Mouse (Mus musculus) hindbrain, postnatal 0 days (tissue): Measurements from ENCODE around the gene Gm45713. TPM values are rescaled to one million over a fixed set of nuclear protein-coding genes. Genes with fewer than 3 reads are reported as not detected.

ENCODE experiments used
- ATAC-seq: fragments of 200-750 bp; cut with Nextera tagmentation; 2 replicates; pipeline ENCODE4 v1.8.0; 2017; ENCODE audit warnings: mild to moderate bottlenecking, moderate TSS enrichment, moderate library complexity
- DNase-seq: peaks from one replicate; pipeline ENCODE4 v3.0.0-alpha.2; 2015; ENCODE audit warnings: low spot score
- H3K27ac ChIP-seq: fragments of 300-500 bp; sonication (generic); 2 replicates; pipeline ENCODE4 v1.5.1; 2014; ENCODE audit warnings: mild to moderate bottlenecking
- H3K27me3 ChIP-seq: fragments of 300-500 bp; sonication (generic); 2 replicates; pipeline ENCODE4 v1.6.1; 2014; ENCODE audit warnings: low read length, mixed read lengths; ENCODE audit not compliant: insufficient read depth
- H3K36me3 ChIP-seq: fragments of 300-500 bp; sonication (generic); 2 replicates; pipeline ENCODE4 v1.6.1; 2014; ENCODE audit warnings: low read length, mixed read lengths; ENCODE audit not compliant: insufficient read depth
- H3K4me1 ChIP-seq: fragments of 300-500 bp; sonication (generic); 2 replicates; pipeline ENCODE4 v1.6.1; 2014; ENCODE audit warnings: antibody characterized with exemption, low read length, mixed read lengths; ENCODE audit not compliant: insufficient read depth
- H3K4me2 ChIP-seq: fragments of 300-500 bp; sonication (generic); 2 replicates; pipeline ENCODE4 v1.6.1; 2014; ENCODE audit warnings: low read depth, mild to moderate bottlenecking, low read length, moderate library complexity, mixed read lengths
- H3K4me3 ChIP-seq: fragments of 300-500 bp; sonication (generic); 2 replicates; pipeline ENCODE4 v1.5.1; 2014; ENCODE audit warnings: low read length
- H3K9ac ChIP-seq: fragments of 300-500 bp; sonication (generic); replicated peaks from 2 replicates; pipeline ENCODE4 v1.6.1; 2014; ENCODE audit warnings: mild to moderate bottlenecking, low read length, moderate library complexity, mixed read lengths
- H3K9me3 ChIP-seq: fragments of 300-500 bp; sonication (generic); 2 replicates; pipeline ENCODE4 v1.6.1; 2016; ENCODE audit warnings: low read length, mixed read lengths
- CTCF ChIP-seq: IDR thresholded peaks from 2 replicates; pipeline ENCODE4 v1.5.1; 2016; ENCODE audit warnings: antibody characterized with exemption, control low read depth, low read depth
- WGBS: fragments of 180-500 bp; shearing (Covaris S2); extraction: QIAGEN DNeasy Blood & Tissue Kit; methylation state at CpG from one replicate; pipeline ENCODE4 v1.1.7; 2014; 5-methylcytosine and 5-hydroxymethylcytosine counted together
- polyA plus RNA-seq: library from polyadenylated mRNA; unstranded; fragments of >200 nt; fragmentation: Nextera tagmentation; extraction: Ambion mirVana; gene quantifications from 2 replicates; pipeline ENCODE4 v1.2.1, GENCODE M21; 2015
- total RNA-seq: library from RNA; depleted of rRNA; stranded (reverse); fragments of >200 nt; gene quantifications from 2 replicates; pipeline ENCODE4 v1.2.3, GENCODE M21; 2014; rRNA removed

The Gm45713 gene
- not detected in 2 replicates for total RNA-seq
- 0.15 TPM in 1 of 2 replicates, not detected in the other for polyA plus RNA-seq

GRCm38 (mm10) chr7:45135993-45136567 is at the start of gene Gm45713, which contains the start of gene Flt3l:
TSS of gene Gm45713 (minus strand) at chr7:45136231.
TSS of gene Flt3l (minus strand) at chr7:45136432.
- DNase-seq (peak; percentile 91), ATAC-seq (peak; percentile 85)
- Histone ChIP-seq H3K27ac (no peak within 1 kb of the TSS), H3K9me3 (no peaks in the 10 kb centered on the region), H3K9ac (peak within 1 kb of the TSS; percentile 51), H3K27me3 (no peaks in the 10 kb centered on the region), H3K4me3 (peak within 1 kb of the TSS; percentile 46), H3K4me1 (no peaks in the 10 kb centered on the region), H3K4me2 (peak within 1 kb of the TSS; percentile 67), H3K36me3 (no peaks in the 10 kb centered on the region)
- TF ChIP-seq CTCF, result peak; percentile 97
- WGBS, result 5% methylated on average over 29 of the region's 29 CpGs

- 65% methylated on average over 7 of the region's 7 CpGs for WGBS
- H3K4me2 ChIP-seq, result no peak overlapping the region
- DNase-seq (no peak), ATAC-seq (no peak)
- H3K27ac ChIP-seq, result no peak overlapping the region
- peaks cover 59% of the 10 kb centered on the region for H3K27me3 ChIP-seq
- H3K4me3 ChIP-seq, result no peak overlapping the region
- H3K9me3 ChIP-seq, result no peaks in the 10 kb centered on the region
- no peaks in the 10 kb centered on the region for H3K4me1 ChIP-seq
- TF ChIP-seq CTCF, result no peak
- H3K36me3 ChIP-seq, result no peaks in the 10 kb centered on the region
- H3K9ac ChIP-seq, result no peak overlapping the region
Measured at GRCm38 (mm10) chr7:45183672-45184071, 47.6 kb upstream of the Gm45713 start.

- H3K9ac ChIP-seq, result no peak overlapping the region
- WGBS, result 16% methylated on average over 11 of the region's 11 CpGs
Measured at GRCm38 (mm10) chr7:45182606-45183005, 46.6 kb upstream of the Gm45713 start.

GRCm38 (mm10) chr7:45182199-45182601 is 46.2 kb upstream of the Gm45713 start:
- no peak overlapping the region for H3K27ac ChIP-seq
- ATAC-seq (peak; percentile 93), DNase-seq (peak; percentile 90)
- H3K27me3 ChIP-seq, result peaks cover 73% of the 10 kb centered on the region
- no peak for TF ChIP-seq CTCF
- H3K9ac ChIP-seq, result no peak overlapping the region
- peak overlapping the region; percentile 55 for H3K4me2 ChIP-seq
- no peaks in the 10 kb centered on the region for H3K36me3 ChIP-seq
- H3K9me3 ChIP-seq, result no peaks in the 10 kb centered on the region
- H3K4me3 ChIP-seq, result peak overlapping the region; percentile 31
- H3K4me1 ChIP-seq, result no peaks in the 10 kb centered on the region
- WGBS, result under 1% methylated on average over 34 of the region's 34 CpGs

More at GRCm38 (mm10) chr7:45182606-45183005, 46.6 kb upstream of the Gm45713 start:
- TF ChIP-seq CTCF, result no peak
- H3K4me2 ChIP-seq, result peak overlapping the region; percentile 55
- ATAC-seq (peak; percentile 16), DNase-seq (no peak)
- H3K4me1 ChIP-seq, result no peaks in the 10 kb centered on the region
- H3K9me3 ChIP-seq, result no peaks in the 10 kb centered on the region
- H3K36me3 ChIP-seq, result no peaks in the 10 kb centered on the region
- peaks cover 69% of the 10 kb centered on the region for H3K27me3 ChIP-seq
- H3K27ac ChIP-seq, result no peak overlapping the region
- peak overlapping the region; percentile 31 for H3K4me3 ChIP-seq

GRCm38 (mm10) chr7:45181540-45181939 is 45.5 kb upstream of the Gm45713 start:
- DNase-seq (peak; percentile 44), ATAC-seq (no peak)
- Histone ChIP-seq H3K4me1 (no peaks in the 10 kb centered on the region), H3K36me3 (no peaks in the 10 kb centered on the region), H3K27ac (no peak overlapping the region), H3K9me3 (no peaks in the 10 kb centered on the region), H3K4me2 (peak overlapping the region; percentile 55), H3K4me3 (peak overlapping the region; percentile 31), H3K9ac (no peak overlapping the region), H3K27me3 (peaks cover 79% of the 10 kb centered on the region)
- 0 out of 2 replicates have a peak, but pooled peaks have one; percentile 9 for TF ChIP-seq CTCF
- WGBS, result 5% methylated on average over 34 of the region's 35 CpGs

- no peak for DNase-seq
- Histone ChIP-seq H3K4me2 (peak within 1 kb of the TSS; percentile 55), H3K4me1 (no peaks in the 10 kb centered on the region), H3K9me3 (no peaks in the 10 kb centered on the region), H3K9ac (no peak within 1 kb of the TSS), H3K27me3 (peaks cover 85% of the 10 kb centered on the region), H3K27ac (no peak within 1 kb of the TSS), H3K4me3 (peak within 1 kb of the TSS; percentile 31), H3K36me3 (no peaks in the 10 kb centered on the region)
- TF ChIP-seq CTCF, result no peak
- no peak for ATAC-seq
- 24% methylated on average over 20 of the region's 20 CpGs for WGBS
Measured at GRCm38 (mm10) chr7:45180896-45181477, 45.0 kb upstream of the Gm45713 start, which contains the start of gene Pth2. TSS of gene Pth2 (plus strand) at chr7:45180995.

- H3K36me3 ChIP-seq, result no peaks in the 10 kb centered on the region
- no peak for ATAC-seq
- TF ChIP-seq CTCF, result no peak
- H3K27me3 ChIP-seq, result peaks cover 95% of the 10 kb centered on the region
- H3K27ac ChIP-seq, result no peak within 1 kb of the TSS
- no peak for DNase-seq
- H3K4me1 ChIP-seq, result no peaks in the 10 kb centered on the region
- WGBS, result 26% methylated on average over 7 of the region's 7 CpGs
- H3K4me3 ChIP-seq, result no peak within 1 kb of the TSS
- H3K9ac ChIP-seq, result no peak within 1 kb of the TSS
- no peaks in the 10 kb centered on the region for H3K9me3 ChIP-seq
- H3K4me2 ChIP-seq, result no peak within 1 kb of the TSS
Measured at GRCm38 (mm10) chr7:45179469-45179868, 43.4 kb upstream of the Gm45713 start, which contains the start of gene Gfy. TSS of gene Gfy (minus strand) at chr7:45179569.
